Mouse (Mus musculus): ENCODE measurements at regions not wholly inside any gene's neighbourhood (a gene's known extent, or its start where the extent isn't known, plus 50 kb on each side); places are given as distances from the start of the nearest gene placed in this dataset.

DNA sequence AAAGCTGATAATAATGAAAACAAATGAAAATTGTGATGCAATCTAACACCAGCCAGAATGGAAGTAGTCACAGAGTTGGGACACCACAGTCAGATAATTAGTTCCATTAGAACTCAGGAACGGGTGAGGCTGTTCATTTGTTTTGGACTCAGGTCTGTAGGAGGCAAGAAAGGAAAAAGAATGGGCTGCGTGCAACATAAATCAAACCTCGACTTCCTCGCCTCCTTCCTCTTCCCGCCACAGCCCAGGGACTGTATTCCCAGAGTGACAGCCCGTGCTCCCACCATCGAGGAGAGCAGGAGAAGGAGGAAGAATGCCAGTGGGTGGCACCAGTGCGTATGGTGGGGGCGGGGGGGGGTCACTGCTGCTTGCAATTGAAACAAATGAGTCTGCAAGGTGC, 339.2 kb upstream of the 4930535I16Rik start:
- no peak for DNase-seq (ENCODE audit: low spot score in 2 of 2)

DNA sequence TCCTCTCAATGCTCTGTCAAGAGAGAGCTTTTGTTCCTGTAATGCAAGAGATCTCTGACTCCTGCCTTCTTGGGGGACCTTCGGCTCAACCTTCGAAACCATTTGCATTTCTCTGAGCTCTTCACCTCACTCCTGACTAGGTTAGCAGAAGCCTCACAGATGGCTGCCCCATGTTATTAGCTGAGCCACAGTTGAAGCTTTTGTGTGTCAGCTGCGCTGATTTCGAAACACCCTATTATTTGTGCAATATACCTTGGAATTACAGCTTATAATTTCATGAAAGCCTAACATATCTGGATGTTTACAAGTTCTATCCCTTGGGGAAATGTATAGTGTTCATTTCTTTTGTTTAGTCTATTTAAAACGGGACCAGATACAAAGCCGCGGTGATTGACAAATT, 338.7 kb upstream of the 4930535I16Rik start:
- DNase-seq (ENCODE audit: low spot score in 2 of 2) = no peak

DNA sequence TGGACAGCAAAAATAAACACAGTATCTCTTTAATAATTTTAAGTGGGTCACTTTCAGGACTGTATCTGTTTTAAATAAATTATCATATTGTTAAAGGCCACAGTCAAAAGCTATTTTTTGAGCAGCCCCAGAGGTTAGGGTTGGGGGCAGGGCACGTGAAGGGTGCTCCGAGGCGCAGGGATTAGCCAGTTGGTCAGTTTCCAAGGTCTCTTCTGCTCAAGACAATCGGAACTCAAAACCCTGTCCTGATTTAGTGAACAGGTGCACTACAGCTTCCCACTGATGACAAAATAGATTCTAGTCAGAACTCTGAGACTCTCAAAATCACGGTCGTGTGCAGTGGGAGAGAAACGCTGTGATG, 337.3 kb upstream of the 4930535I16Rik start:
- DNase-seq (ENCODE audit: low spot score in 2 of 2) = no peak

DNA sequence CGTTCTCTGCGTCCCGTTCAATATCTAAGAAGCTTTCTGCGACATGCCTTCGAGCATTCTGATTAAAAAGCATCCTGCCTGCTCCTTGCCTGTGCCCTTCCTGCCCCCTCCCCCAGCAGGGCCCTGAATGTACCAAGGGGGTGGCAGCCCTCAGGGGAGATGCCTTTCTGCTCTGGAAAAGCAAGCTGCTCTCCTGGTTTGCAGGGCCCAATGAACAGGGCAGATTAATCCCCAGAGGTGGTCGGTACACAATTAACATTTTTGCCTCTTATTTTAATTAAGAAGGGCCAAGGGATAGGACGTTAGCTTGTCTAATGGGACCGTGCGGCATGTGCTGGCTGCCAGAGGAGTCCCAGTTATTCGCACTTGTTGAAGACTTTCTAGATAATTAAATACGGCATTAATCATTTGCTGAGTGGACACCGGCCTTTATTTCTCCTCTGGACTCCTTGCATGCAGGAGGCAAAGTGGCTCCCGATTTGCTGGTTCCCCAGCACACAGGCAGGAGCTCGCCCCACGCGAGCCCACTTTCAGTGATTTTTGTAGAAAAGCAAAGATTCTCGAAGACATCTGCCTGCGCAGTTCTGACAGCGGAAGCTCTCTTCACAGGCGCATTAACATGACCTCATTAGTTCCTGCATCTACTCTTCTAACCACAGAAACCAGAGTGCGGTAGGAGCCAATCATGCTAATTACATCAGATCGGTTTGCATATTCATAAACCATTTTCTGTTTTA, 336.8 kb upstream of the 4930535I16Rik start:
- DNase-seq (ENCODE audit: low spot score in 2 of 2) = no peak

DNA sequence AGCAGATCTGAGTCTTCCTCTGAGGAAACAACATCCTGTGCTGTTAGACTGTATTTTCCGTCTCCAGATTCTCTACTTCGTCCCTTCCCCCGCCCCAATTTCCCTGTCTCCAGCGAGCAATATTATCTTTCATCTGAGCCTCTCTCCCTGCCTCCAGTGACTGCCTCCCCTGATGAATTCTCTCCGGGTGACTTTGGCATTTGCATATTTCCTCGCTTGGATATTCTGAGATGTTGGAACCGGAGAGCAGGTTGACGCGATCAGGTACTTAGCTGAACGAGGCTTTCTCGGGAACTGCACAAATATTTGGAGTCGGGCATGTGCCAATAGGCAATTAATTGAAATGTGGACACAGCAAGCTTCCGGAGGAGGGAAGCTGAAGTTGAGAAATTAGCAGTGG, 323.8 kb upstream of the 4930535I16Rik start:
- no peak for DNase-seq (ENCODE audit: low spot score in 2 of 2)

DNA sequence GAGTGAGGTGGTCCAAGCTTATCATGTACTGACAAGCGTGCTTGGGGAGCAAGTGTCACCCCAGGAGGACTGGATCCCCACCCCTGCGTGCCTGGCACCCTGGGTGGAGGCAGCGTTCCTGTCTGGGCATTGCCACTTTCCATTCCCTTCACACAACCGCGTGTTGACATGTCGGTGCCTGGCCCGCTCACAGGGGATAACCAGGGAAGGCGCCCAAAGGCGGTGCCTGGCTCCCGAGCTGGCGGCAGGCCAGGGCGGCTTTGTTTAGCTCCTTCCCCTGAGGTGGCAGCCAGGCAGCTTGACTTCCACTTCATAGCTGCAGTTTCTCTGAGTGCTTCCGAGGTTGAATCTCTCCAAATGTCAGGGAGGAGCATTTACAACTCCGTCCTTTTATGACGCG, 318.7 kb upstream of the 4930535I16Rik start:
- DNase-seq (ENCODE audit: low spot score in 2 of 2) = peak; percentile 50 to 64

DNA sequence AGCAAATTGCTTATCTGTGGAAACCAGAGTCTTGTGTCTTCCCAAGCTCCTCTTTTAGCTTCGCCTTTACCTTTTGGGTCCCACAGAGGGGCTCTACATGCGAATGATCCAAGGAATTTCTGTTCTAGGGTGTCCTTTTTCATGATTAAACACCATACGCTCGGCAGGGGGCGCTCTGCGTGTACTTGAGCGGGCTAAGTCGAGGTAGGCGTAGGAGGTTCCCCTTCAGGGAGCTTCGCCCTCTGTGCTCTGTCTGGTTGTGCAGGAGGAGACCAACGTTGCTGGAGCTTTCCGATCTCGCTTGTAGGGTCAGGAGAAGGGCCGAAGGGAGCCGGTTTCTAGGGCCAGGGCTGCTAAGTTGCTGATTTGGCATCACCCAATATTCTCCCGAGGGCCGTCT, 310.7 kb upstream of the 4930535I16Rik start:
- peak; percentile 78 to 84 for DNase-seq (ENCODE audit: low spot score in 2 of 2)

DNA sequence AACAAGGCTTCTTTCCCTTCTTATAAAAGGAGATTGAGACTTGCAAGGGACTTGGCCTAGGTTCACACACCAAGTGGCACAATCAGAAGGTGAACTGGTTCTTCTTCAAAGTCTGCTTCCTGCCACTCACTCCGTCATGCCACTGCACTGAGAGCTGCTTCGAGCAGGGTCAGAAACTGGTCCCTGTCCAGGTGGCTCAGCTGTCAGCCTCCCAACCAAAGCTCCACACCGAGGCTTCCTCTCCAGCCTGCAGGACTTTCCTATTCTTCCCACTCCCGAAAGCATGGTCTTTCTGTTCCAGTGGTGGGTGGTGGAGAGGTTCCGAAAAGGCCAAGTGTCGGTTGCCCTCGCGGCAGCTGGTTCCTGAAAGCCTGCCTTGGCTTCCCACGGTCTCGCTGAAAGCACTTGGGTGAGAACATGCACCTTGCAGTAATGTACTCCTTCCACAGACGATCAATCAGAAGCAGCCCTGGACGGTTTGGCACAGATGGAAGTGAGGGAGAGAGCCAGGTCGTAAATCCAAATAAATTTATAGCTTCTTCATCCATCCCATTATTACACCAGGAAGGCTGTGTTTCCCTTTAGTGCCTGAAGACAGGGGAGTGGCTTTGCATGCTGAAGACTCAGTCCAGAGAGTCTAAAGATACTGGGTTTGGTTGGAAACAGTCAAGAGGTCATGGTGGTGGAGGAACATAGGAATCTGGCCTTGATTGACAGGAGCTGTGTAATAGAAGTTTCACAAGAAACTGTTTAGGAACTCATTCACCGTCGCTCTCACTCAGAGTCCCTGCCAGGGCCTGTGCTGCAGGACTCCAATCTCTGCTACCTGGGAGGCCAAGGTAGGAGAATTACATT, 306.1 kb upstream of the 4930535I16Rik start:
- DNase-seq (ENCODE audit: low spot score in 2 of 2) = no peak

DNA sequence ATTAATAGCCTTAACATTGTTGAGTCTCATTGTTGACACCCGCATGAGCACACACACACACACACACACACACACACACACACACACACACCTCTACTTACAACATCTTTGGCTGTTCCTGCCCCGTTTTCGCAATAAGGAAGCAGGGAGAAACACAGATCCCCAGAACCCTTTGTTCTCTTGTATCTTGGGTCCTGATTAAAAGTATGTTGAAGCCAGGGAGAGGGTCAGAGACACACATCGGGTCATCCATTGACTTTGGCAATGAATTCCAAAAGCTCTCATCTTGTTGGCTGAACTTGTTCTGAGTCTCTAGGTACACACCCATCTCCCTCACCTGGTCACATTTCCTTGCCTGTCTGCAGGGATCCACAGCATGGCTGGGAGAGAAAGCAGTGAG, 303.9 kb upstream of the 4930535I16Rik start:
- DNase-seq (ENCODE audit: low spot score in 2 of 2) = no peak

DNA sequence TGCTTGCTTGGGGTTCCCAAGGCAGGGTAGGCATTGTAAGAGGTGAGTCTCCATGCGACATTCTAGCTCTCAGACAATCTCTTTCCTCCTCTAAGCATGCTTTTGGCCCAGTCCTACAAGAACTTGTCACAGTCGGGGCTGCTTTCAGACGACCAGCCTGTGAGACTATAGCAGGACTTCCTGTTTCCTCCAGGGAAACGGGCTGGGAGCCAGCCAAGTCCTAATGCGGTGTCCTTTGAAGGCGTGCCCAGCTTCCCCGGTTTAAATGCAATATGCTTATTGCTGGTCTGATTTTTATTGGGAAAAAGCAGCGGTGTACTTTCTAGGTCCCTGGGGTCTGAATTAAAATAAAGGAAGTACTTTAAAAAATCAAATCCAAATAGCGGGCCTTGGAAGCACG, 299.4 kb upstream of the 4930535I16Rik start:
- peak; percentile 55 for DNase-seq (ENCODE audit: low spot score in 2 of 2)

DNA sequence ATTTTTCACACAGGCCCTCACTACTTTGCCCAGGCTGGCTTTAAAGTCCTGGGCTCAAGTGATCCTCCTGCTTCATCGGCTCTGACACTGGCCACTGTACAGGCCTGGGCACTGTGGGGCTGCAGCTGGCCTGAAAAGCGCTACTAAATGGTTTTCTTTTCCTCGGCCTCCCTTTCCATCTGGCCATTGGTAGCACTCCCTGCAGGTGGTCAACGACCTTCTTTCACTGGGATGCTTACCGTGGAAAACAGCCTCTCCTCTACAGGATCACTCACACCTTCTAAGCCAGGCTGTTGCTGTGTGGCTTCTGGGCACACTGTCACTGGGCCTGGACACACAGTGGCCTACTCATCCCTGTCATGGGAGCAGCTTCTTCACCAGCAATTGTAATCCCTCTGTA, 298.5 kb upstream of the 4930535I16Rik start:
- no peak for DNase-seq (ENCODE audit: low spot score in 2 of 2)

DNA sequence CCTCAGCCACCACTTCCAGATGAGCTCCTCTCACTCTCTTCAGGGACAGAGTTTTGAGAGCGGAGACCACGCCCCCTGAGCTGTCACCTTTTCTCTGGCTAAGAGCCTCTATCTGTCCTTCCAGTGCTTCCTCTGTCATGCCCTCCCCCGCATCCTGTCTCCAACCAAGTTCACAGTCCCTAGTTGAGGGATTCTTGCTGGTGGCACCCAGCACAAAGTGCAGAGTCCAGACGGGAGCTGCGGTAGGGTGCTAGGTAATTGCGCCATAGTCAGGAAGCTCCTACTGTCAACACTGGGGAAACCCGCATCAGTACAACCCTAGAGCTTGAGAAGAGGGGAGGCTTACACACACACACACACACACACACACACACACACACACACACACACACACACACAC, 297.3 kb upstream of the 4930535I16Rik start:
- DNase-seq (ENCODE audit: low spot score in 2 of 2) = no peak

DNA sequence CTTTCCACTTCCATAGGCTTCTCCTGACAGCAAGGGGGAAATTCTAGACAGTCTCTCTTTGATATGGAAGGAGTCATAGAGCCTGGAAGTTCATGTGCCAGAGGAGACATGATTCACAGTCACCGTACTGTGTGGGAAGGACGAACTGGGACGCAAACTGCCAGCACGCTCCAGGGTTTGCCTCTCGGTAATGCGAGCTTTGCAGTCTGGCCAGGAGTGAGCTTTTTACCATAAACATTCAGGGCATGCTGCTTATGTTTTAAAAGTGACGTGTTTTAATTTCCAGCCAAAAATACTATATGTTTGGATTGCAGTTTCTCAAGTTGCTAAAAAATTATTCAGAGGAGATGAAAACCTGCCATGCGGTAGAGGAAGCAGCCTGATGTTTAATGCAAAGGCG, 292.3 kb upstream of the 4930535I16Rik start:
- DNase-seq (ENCODE audit: low spot score in 2 of 2) = no peak

DNA sequence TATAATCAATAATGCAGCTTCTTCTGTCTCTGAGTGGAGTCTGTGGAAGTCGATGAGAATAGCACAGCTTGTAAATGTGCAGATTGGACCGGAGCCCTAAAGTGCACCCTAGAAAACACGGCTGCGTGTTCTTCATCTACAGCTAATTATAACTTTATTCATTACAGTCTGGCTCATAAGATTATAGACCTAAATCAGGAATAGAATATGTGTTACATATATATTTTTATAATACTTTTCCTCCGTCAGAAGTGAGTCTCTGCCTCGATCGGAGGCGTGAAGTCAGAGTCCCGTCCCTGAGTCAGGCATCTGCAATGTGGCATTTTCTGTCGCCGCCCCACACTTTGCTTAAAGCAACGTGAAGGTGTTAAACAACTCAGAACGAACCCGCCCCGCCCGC, 288.7 kb upstream of the 4930535I16Rik start:
- no peak for DNase-seq (ENCODE audit: low spot score in 2 of 2)

DNA sequence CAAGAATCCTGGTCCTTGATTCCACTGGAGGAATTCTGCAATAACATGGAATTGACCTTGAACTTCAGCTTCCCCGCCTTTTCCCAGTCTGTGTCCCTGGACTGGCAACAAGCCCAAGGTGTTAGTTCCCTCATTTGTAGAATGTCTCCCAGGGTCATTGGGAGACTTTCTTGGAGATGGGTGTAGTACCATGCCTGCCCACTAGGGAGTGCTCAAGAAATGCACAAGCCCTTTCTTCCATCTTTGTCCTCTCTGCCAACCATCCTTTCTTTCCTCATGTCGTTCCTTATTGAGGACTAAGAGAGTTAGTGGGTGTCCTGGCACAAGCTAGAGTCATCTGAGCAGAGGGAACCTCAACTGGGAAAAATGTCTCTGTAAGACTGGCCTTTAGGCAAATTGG, 285.9 kb upstream of the 4930535I16Rik start:
- no peak for DNase-seq (ENCODE audit: low spot score in 2 of 2)

DNA sequence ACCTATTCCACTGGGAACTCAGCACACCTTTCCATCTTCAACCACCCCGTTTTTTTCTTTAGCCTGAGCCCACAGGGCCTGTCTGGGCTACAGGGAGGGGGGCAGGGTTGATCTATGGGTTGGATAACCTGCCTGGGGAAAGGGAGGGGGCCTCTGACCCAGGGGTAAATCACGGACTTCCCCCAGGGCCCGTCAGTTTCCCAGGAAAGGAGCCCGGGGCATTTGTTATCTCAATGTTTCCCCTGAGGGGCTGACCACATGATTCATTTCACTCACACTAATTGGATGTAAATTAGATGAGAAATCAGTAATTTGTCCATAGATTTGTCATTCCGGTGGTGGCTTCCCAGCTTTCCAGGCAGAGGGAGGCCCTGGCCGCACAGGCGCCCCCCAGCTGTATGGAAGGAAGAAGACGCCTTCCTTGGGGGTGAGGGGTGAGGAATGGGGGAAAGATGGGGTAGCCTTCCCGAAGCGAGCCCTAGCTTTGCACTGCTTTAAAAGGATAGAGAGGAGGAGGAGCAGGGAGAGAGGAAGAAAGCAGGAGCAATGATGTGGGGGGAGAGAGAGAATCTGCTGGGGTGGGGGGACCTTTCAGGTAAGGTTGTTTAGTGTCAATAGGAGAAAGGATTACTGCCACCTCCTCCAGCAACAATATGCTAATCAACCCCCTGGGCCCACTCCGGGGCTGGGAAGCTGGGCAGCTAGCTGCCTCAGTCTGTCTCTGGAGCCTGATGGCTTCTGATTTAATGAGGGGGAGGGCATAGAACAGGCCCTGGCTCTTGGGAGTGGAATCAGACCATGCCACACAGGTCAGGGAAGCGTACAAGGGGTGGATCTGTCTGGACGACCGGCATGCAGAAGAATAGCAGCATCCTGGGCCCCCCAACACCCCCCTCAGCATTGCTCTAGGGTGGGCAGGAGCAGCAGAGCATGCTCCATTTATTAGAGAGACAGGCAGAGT, 282.3 kb upstream of the 4930535I16Rik start:
- DNase-seq (ENCODE audit: low spot score in 2 of 2) = no peak

DNA sequence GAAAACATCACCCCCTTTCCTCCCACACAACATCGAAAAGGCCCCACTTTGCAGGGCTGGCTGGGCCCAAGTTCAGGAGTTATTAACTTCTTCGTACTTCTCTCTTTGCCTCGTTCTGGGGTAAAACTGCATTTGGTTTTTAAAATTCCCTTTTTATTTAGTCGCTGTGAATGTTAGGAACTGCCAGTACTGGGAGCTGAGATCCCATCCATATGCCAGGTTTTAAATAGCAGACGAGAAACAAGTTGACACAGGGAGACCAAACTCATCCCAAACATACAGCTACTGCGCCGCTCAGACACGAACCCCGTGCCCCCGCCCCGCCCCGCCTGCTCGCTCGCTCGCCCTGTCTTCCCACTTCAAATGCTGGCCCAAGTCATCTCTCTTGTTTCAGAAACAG, 281.0 kb upstream of the 4930535I16Rik start:
- no peak for DNase-seq (ENCODE audit: low spot score in 2 of 2)

DNA sequence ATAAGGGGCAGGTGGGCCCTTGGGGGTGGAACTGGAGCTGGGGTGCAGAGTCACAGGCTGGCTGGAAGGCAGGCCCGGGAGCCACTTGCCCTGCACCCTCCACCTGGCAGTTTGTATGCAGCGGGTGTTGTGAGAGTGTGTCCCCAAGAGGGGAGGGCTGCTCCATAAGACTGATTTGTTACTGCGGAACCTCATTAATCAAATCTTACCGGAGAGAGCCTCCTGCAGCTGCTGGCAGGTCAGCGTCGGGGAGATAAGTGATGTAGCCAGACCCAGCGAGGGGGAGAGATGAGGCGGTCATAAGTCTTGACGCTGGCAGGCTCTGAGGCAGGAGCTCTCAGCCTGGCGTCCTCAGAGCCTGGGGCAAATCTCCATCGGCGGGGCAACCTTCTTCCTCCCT, 278.9 kb upstream of the 4930535I16Rik start:
- DNase-seq (ENCODE audit: low spot score in 2 of 2) = no peak

DNA sequence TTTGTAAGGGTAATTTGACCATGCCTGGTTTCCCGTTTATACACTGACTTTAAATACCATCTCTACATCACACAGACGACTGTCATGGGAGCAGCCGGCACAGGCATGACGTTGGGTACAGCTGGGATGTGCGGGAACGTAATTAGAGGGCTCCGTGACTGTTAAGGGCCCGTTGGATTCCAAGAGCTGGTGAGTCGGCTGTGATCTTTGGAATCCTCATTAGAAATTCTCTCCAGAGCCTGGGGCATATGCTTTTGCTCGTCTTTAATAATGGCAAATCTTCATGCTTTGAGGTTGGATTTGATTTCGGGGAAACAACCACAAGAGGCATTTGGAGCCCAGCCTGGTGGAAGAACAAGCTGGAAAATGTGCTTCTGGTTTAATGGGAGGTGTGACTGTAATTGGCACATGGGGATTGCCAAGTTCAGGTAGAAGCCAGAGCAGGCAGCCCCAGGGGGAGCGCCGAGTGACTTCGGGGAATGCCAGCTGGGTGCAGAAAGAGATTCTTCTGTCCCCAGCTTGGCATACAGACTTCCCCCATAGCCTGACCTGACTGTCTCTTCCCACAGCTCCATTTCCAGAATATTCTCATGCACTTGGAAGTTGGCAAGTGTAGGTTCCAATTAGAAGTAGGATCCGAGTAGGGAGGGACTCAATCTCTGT, 275.4 kb upstream of the 4930535I16Rik start:
- DNase-seq (ENCODE audit: low spot score in 2 of 2) = no peak

DNA sequence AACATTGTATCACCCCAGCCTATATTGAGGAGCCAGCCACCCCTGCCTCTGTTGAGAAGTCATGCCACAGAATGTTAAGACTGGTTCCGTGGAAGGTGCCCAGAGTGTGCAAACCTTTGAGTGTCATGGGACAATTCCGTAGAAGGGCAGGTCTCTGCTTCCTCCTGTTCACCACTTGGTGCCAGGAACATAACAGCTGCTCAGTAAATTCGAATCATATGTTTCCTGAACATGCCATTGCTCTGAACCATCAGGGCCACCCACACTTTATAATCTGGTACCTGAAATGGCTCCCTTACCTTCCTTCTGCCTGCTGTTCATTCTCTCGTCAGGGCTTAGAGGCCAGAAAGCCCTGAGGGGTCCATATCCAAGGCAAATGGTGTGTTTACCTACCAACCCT, 273.0 kb upstream of the 4930535I16Rik start:
- peak in 1 of 2 experiments; percentile 18 for DNase-seq (ENCODE audit: low spot score in 2 of 2)

DNA sequence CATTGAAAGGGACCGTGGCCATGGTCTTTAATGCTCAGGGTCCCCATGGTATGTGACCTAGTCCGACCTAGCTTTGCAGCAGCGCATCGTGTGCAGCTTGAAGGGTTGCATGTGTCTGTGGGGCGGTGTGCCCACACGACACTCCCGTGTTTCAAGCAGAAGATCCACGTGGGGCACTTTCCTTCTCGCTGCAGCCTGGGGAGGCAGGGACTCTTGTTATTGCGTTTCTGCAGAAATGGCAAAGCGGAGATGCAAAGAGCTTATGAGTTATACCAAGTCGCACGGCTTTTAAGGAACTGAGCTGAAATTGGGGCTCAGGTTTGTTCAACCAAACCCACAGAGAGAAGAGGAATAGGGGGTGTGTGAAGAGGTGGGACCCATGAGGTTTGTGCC, 272.2 kb upstream of the 4930535I16Rik start:
- no peak for DNase-seq (ENCODE audit: low spot score in 2 of 2)

Data from layer of hippocampus, postnatal 10 days (tissue).